ENCODE assay signal across 8 mouse cellular contexts in the genomic region with DNA sequence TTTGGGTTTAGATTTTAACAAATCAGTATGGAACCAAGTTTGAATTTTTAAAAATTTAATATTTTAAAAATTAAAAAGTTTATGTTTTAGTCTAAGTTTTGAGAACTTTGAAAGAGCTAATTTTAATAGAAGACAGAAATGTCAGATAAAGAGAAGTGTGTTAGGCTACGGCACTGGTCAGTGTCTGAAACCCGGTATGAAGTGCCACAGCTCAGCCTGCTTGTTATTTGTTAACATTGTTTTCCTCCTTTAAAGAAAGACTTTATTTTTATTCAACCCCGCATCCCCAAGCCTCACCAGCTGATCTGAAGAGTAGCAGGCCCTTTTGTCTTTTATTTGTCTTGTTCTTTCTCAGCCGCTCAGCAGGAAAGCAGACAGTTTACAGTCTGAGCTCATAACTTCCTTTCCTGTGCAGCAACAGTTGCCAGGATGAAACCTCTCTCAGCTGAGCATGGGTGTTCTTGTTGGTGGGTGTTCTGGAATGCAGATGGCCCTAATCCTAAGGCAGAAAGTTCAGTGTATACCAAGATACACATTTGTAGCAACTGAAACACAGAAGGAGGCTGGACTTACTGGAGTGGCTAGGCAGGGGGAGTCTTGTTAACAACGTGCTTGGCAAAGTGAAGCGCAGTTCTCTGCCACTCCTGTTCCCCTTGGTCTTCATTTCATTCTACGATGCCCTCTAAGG. TPM values are rescaled to one million over a fixed set of nuclear protein-coding genes. Genes with fewer than 3 reads are reported as not detected.
DNase-seq lines count a peak whose midpoint lies in the region; ATAC-seq and TF ChIP-seq lines count a peak whose summit lies in the region.

No protein-coding gene starts in this region.

- no peak overlapping the region for H3K4me3 ChIP-seq in bone marrow macrophage, adult 2 months (ENCODE audit: insufficient read depth, low read length)

- no peak for DNase-seq in frontal cortex, postnatal 25 days (ENCODE audit: low spot score in 2 of 2)
- peak; percentile 48 for DNase-seq in lung, postnatal 25 days (ENCODE audit: low spot score)
- no peak for DNase-seq in c-Kit-positive CD71-positive TER-119-positive erythroid progenitor cells, embryonic 14.5 days (ENCODE audit: low spot score)
- no peak for DNase-seq in natural killer cell, adult 2 months (ENCODE audit: low spot score in 2 of 2)
- no peak for DNase-seq in spleen, postnatal 36 days (ENCODE audit: low spot score in 2 of 2)

- peak; percentile 60 for ATAC-seq in frontal cortex, adult (ENCODE audit: low TSS enrichment)
- ATAC-seq in hematopoietic stem cell, adult 5-6 weeks (replicated peaks in 1 of 2; ENCODE audit: insufficient read depth in 1 of 2, low FRiP score in 2 of 2, low TSS enrichment in 1 of 2, low read depth in 1 of 2, poor library complexity in 2 of 2, severe bottlenecking in 2 of 2), result 0 out of 4 replicates have a peak, but pooled peaks have one; percentile 17 to 42

- H3K4me1 ChIP-seq in bone marrow macrophage, adult 2 months (ENCODE audit: control insufficient read depth, insufficient read depth, low read length), result peaks cover 46% of the 10 kb centered on the region

- TF ChIP-seq CTCF in bone marrow macrophage, adult 2 months (IDR thresholded peaks at IDR 0.05; ENCODE audit: low read depth, low read length), result no peak

- peak overlapping the region; percentile 31 for H3K27ac ChIP-seq in bone marrow macrophage, adult 2 months (ENCODE audit: insufficient read depth, low read depth, low read length)

- no peak for TF ChIP-seq POLR2A in bone marrow macrophage, adult 2 months (IDR thresholded peaks at IDR 0.05; ENCODE audit: borderline replicate concordance, low read depth, low read length)

RNA-seq across cellular contexts. Expression of a gene that starts 32.5 kb away (rescaled TPM):
- polyA plus RNA-seq in bone marrow macrophage, adult 2 months (2012; ENCODE audit: insufficient read depth, insufficient read length, missing spikeins), result 2.8 and 3.9 TPM in 2 replicates
- 14.6 and 14.9 TPM in 2 replicates for total RNA-seq in hematopoietic stem cell, adult 5-6 weeks (2017)
